11 mouse cellular contexts compared by ENCODE assay signal in genomic region chr5:65015508-65015907, GRCm38 (mm10).
"Had no signal": no experiment of that assay in that cellular context is flagged by ENCODE, and none has a peak within 500 bp of the region (broad histone marks: within the 10 kb centered on the region; RNA-seq: fewer than 3 reads in every experiment).

No protein-coding gene starts in this region.

- DNase-seq: liver; liver, embryonic 13.5 days; liver, postnatal 0 days; lung, adult 18-20 months; lung, adult 2 months; lung, embryonic 14.5 days; lung, postnatal 10 days; lung, postnatal 14 days; lung, postnatal 36 days; lung, postnatal 4 days; midbrain, embryonic 14.5 days had no signal
